Mouse (Mus musculus): ENCODE results near the gene Spns3. TPM values are rescaled to one million over a fixed set of nuclear protein-coding genes. Genes with fewer than 3 reads are reported as not detected.
A peak's percentile ranks its signal among the peaks of the same experiment; 100 is the strongest.
"Not testable (repeated sequence)": the region's sequence is repeated elsewhere in the genome, so short reads cannot be mapped to it uniquely, and the experiment has no call there.

Spns3 gene
- total RNA-seq, 1 experiment from 2014 or later: 15.2 TPM

DNA sequence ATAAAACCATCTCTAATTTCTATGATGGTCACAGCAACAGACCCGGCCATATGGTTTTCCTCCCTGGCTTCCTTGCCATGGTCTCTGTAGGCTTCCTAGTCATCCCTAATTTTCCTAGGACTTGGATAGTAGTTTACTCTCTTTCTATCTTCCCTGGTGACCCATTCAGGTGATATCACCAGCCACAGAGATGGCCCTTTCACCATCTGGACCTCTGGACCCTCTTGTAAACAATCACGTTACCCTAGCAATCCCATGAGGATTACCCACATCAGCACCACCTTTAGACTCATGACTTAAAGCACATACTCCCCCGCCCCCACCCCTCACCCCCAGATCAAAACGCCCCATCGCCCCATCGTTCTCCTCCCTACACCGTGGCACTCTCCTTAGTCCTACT is 16.0 kb upstream of the Spns3 start:
- no peak for ATAC-seq (replicated peaks in 1 of 2; ENCODE audit: insufficient read depth in 1 of 2, low FRiP score in 2 of 2, low TSS enrichment in 1 of 2, low read depth in 1 of 2, poor library complexity in 2 of 2, severe bottlenecking in 2 of 2)

- ATAC-seq (replicated peaks in 1 of 2; ENCODE audit: insufficient read depth in 1 of 2, low FRiP score in 2 of 2, low TSS enrichment in 1 of 2, low read depth in 1 of 2, poor library complexity in 2 of 2, severe bottlenecking in 2 of 2): peak; percentile 64 to 82
Measured at GRCm38 (mm10) chr11:72564232-72564807, 14.0 kb upstream of the Spns3 start.

DNA sequence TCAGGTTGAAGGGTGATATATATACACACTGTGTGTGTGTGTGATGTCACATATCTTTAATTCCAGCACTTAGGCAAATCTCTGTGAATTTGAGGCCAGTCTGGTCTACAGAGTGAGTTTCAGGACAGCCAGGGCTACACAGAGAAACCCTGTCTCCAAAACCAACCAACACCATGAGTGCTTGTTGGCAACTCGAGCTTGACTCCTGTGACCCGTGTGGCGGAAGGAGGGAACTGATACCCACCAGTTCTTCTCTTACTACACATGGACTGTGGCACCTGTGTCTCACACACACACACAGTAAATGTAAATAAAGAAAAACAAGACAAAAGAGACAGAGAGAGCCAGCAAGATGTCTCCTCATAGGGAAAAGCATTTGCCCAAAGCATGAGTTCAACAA is 10.4 kb upstream of the Spns3 start:
- ATAC-seq (replicated peaks in 1 of 2; ENCODE audit: insufficient read depth in 1 of 2, low FRiP score in 2 of 2, low TSS enrichment in 1 of 2, low read depth in 1 of 2, poor library complexity in 2 of 2, severe bottlenecking in 2 of 2): no peak

- no peak for ATAC-seq (replicated peaks in 1 of 2; ENCODE audit: insufficient read depth in 1 of 2, low FRiP score in 2 of 2, low TSS enrichment in 1 of 2, low read depth in 1 of 2, poor library complexity in 2 of 2, severe bottlenecking in 2 of 2)
Measured at GRCm38 (mm10) chr11:72558155-72558554, 7.8 kb upstream of the Spns3 start.

DNA sequence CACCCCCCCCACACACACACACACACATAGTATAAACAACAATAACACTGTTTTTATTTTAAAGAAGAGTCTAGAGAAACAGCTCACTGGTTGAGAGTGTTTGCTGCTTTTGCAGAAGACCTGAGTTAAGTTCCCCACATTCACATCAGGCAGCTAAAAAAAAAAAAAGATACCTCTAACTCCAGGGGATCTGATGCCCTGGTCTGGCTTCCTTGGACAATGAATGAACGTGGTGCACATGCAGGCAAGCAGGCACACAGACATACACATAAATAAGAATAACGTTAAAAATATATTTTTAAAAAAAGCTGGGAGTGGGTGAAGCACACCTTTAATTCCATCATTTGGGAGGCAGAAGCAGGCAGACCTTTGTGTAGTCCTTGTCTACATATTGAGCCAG is 6.6 kb upstream of the Spns3 start:
- no peak for ATAC-seq (replicated peaks in 1 of 2; ENCODE audit: insufficient read depth in 1 of 2, low FRiP score in 2 of 2, low TSS enrichment in 1 of 2, low read depth in 1 of 2, poor library complexity in 2 of 2, severe bottlenecking in 2 of 2)

- ATAC-seq (replicated peaks in 1 of 2; ENCODE audit: insufficient read depth in 1 of 2, low FRiP score in 2 of 2, low TSS enrichment in 1 of 2, low read depth in 1 of 2, poor library complexity in 2 of 2, severe bottlenecking in 2 of 2): no peak
Measured at GRCm38 (mm10) chr11:72556470-72556869, 6.2 kb upstream of the Spns3 start.

DNA sequence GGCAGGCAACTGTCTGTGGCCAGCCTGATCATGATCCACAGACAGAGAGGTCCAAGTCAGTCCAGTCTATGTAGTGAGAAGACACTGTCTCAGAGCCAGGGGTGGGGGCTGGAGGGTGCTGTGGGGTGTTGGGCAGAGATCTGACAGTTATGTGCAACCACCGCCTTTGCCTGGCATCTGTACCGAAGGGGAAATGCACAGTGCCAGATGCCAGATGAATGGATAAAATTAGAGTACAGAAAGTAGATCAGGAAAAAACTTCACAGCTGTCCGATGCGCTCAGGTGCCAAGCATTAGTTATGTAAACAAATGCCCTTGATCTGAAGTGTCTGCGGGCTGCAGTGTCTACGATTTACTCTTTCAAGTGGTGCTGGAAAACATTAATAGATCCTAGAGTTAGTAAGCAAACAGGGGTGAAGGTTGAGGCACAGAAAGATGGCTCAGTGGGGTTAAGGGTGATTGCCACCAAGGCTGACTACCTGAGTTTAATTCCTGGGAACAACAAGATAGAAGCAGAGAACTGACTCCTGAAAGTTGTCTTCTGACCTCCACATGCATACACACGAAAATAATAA is 1.3 kb upstream of the Spns3 start:
- ATAC-seq (replicated peaks in 1 of 2; ENCODE audit: insufficient read depth in 1 of 2, low FRiP score in 2 of 2, low TSS enrichment in 1 of 2, low read depth in 1 of 2, poor library complexity in 2 of 2, severe bottlenecking in 2 of 2): no peak

- peak; percentile 18 to 40; a peak in 1 of 4 replicates for ATAC-seq (replicated peaks in 1 of 2; ENCODE audit: insufficient read depth in 1 of 2, low FRiP score in 2 of 2, low TSS enrichment in 1 of 2, low read depth in 1 of 2, poor library complexity in 2 of 2, severe bottlenecking in 2 of 2)
Measured at GRCm38 (mm10) chr11:72547181-72547580, 3.1 kb downstream of the Spns3 start.

GRCm38 (mm10) chr11:72544716-72545115 is 5.6 kb downstream of the Spns3 start:
- no peak for ATAC-seq (replicated peaks in 1 of 2; ENCODE audit: insufficient read depth in 1 of 2, low FRiP score in 2 of 2, low TSS enrichment in 1 of 2, low read depth in 1 of 2, poor library complexity in 2 of 2, severe bottlenecking in 2 of 2)

DNA sequence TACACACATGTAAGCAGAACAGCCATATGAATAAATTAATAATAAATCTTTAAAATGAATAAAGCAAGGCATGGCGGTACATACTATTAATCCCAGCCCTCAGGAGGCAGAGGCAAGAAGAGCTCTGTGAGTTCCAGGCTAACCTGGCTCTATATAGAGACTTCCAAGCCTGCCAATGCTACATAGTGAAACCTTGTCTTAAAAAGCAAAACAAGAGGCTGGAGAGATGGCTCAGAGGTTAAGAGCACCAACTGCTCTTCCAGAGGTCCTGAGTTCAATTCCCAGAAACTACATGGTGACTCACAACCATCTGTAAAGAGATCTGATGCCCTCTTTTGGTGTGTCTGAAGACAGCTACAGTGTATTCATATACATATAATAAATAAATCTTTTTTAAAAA is 6.6 kb downstream of the Spns3 start:
- not testable (repeated sequence) for ATAC-seq (replicated peaks in 1 of 2; ENCODE audit: insufficient read depth in 1 of 2, low FRiP score in 2 of 2, low TSS enrichment in 1 of 2, low read depth in 1 of 2, poor library complexity in 2 of 2, severe bottlenecking in 2 of 2)

DNA sequence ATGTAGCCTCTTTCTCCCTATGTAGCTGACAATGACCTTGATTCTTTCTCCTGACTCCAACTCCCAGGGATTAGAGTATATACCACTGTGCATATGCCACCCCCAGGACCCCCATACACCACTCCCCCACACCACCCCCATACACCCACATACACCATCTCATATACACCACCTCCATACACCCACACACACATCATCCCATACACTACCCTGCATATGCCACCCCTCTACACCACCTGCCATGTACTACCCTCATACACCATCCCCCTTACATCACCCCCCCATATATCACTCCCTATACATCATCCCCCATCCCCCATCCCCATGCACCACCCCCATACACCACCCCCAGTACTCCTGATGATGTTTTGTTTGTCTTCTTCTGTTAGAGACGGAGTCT is 7.7 kb downstream of the Spns3 start:
- no peak for ATAC-seq (replicated peaks in 1 of 2; ENCODE audit: insufficient read depth in 1 of 2, low FRiP score in 2 of 2, low TSS enrichment in 1 of 2, low read depth in 1 of 2, poor library complexity in 2 of 2, severe bottlenecking in 2 of 2)

- ATAC-seq (replicated peaks in 1 of 2; ENCODE audit: insufficient read depth in 1 of 2, low FRiP score in 2 of 2, low TSS enrichment in 1 of 2, low read depth in 1 of 2, poor library complexity in 2 of 2, severe bottlenecking in 2 of 2): no peak
Measured at GRCm38 (mm10) chr11:72541928-72542327, 8.4 kb downstream of the Spns3 start.

DNA sequence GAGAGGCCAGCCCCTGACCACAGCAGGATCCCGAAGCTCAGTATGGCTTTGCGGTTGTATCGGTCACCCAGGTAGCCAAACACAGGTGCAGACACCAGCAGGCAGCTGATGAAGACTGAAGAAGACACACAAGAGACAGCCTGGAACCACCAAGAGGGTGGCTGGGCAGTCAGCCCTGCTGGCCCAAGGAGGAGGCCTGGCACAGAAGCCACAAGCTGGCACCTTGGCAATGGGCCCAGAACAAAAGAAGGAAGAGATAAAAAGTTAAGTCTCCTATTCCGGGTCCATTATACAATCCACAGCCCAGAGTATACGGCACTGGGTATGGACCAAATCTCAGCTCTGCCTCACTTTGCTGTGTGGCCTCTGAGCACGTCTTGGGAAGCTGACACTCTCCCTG is 9.9 kb downstream of the Spns3 start:
- ATAC-seq (replicated peaks in 1 of 2; ENCODE audit: insufficient read depth in 1 of 2, low FRiP score in 2 of 2, low TSS enrichment in 1 of 2, low read depth in 1 of 2, poor library complexity in 2 of 2, severe bottlenecking in 2 of 2): peak; percentile 38 to 69; a peak in 3 of 4 replicates

DNA sequence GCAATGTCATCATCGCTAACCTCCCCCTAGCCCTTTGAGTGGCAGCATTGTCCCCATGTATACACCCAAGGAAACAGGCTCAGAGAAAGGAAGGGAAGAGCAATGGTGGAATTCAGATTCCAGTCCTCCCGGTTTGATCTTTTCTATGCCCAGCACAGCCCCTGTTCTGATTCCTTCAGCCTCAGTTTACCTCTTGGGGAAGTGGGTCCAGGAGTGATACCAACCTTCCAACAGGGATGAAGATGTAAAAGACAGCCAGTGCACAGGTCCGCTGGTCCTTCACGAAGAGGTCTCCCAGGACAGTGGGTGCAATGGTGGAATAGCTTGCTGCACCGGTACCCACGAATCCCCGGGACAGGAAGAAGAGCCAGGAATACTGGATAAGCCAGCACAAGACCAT is 11.5 kb downstream of the Spns3 start:
- ATAC-seq (replicated peaks in 1 of 2; ENCODE audit: insufficient read depth in 1 of 2, low FRiP score in 2 of 2, low TSS enrichment in 1 of 2, low read depth in 1 of 2, poor library complexity in 2 of 2, severe bottlenecking in 2 of 2): no peak

DNA sequence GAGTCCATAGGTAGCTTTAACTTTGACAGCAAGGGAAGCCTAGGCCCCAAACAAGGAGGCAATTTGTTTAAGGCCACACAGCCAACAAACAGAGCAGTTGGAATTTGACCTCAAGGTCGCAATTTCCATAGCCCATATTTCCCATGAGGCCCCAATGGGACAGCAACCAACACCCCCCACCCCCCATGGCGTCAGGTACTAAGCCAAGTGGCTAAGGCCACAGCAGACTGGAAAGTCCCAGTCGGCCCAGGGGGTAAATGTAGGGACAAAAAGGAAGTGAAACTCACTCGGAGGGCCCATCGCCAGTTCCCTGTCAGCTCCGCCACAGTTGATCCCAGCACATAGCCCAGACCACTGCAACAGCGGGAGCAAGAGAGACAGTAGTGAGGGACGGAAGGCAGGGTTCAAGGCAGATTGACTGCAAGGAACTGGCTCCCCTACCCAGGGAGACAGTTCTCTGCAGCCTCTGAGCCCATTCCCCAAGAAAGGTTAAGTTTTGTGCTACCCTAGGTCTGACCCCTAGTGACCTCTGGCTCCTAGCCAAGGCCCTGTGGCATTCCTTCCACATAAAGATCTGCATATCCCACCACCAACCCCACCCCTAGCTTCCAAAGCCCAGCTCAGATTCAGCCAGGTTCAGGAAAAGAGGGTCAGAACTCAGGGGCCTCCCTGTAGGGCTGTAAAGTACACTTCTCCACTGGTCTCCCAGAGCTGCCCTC is 12.1 kb downstream of the Spns3 start:
- peak; percentile 23 to 77 for ATAC-seq (replicated peaks in 1 of 2; ENCODE audit: insufficient read depth in 1 of 2, low FRiP score in 2 of 2, low TSS enrichment in 1 of 2, low read depth in 1 of 2, poor library complexity in 2 of 2, severe bottlenecking in 2 of 2)

- ATAC-seq (replicated peaks in 1 of 2; ENCODE audit: insufficient read depth in 1 of 2, low FRiP score in 2 of 2, low TSS enrichment in 1 of 2, low read depth in 1 of 2, poor library complexity in 2 of 2, severe bottlenecking in 2 of 2): no peak
Measured at GRCm38 (mm10) chr11:72537503-72537902, 12.8 kb downstream of the Spns3 start.

- ATAC-seq (replicated peaks in 1 of 2; ENCODE audit: insufficient read depth in 1 of 2, low FRiP score in 2 of 2, low TSS enrichment in 1 of 2, low read depth in 1 of 2, poor library complexity in 2 of 2, severe bottlenecking in 2 of 2): no peak
Measured at GRCm38 (mm10) chr11:72535519-72535918, 14.8 kb downstream of the Spns3 start.

- ATAC-seq (replicated peaks in 1 of 2; ENCODE audit: insufficient read depth in 1 of 2, low FRiP score in 2 of 2, low TSS enrichment in 1 of 2, low read depth in 1 of 2, poor library complexity in 2 of 2, severe bottlenecking in 2 of 2): no peak
Measured at GRCm38 (mm10) chr11:72532890-72533289, 17.4 kb downstream of the Spns3 start.

- ATAC-seq (replicated peaks in 1 of 2; ENCODE audit: insufficient read depth in 1 of 2, low FRiP score in 2 of 2, low TSS enrichment in 1 of 2, low read depth in 1 of 2, poor library complexity in 2 of 2, severe bottlenecking in 2 of 2): no peak
Measured at GRCm38 (mm10) chr11:72531632-72532031, 18.7 kb downstream of the Spns3 start.
